Mouse (Mus musculus) C3H10T1/2 (cell line): ENCODE measurements around the gene Fam120a. TPM values are rescaled to one million over a fixed set of nuclear protein-coding genes. Genes with fewer than 3 reads are reported as not detected.

ENCODE experiments used
- polyA plus RNA-seq, 2 experiments: library from polyadenylated mRNA; unstranded; fragments of >200 nt; fragmentation: generic; extraction: Trizol; gene quantifications; one replicate each; pipeline ENCODE4 v1.2.1; 2012; ENCODE audit warnings: missing spikeins in 2 of 2

The Fam120a gene
- 10 to 100 TPM in 1 of 2 experiments, 1 to 10 TPM in 1; 9.1 to 49.8 TPM for polyA plus RNA-seq

DNA sequence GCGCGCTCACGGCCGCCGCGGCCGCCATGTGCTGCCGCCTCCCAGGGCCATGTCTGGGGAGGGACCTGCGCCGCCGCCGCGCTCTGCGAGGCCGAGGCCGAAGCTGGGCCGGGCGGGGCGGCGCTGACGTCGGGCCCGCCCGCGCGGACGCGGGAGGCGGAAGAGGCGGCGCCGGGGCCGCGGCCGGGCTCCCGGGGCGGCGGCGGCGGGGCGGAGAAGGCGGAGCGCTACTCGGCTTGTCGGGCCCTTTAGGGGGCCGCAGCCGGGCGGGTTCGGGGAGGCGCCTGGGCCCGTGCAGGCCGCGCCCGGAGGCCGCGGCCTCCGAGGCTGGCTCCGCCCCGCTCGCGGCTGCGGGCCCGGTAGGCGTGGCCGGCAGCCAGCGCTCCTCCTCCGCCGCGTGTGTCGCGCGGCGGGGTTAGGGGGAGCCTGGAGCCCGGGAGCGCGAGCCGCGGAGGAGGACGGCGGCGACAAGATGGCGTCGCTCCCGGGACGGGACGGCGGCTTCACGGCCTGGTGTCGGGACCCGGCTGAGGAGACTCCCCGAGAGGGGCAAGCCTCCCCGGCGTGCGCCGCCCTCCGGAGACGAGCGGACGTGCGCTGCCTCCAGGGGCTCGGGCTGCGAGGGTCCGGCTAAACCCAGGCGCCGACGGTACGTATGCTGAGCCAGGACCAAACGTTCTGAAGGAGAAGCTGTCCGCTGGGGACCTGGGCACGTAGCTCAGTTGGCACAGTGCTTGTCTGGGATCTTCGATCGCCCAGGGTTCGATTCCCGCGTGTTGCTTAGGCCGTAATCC is at the start of gene Fam120a:
TSS of gene Fam120a (minus strand) at position 62 of the 794 bp plus-strand sequence.

DNA sequence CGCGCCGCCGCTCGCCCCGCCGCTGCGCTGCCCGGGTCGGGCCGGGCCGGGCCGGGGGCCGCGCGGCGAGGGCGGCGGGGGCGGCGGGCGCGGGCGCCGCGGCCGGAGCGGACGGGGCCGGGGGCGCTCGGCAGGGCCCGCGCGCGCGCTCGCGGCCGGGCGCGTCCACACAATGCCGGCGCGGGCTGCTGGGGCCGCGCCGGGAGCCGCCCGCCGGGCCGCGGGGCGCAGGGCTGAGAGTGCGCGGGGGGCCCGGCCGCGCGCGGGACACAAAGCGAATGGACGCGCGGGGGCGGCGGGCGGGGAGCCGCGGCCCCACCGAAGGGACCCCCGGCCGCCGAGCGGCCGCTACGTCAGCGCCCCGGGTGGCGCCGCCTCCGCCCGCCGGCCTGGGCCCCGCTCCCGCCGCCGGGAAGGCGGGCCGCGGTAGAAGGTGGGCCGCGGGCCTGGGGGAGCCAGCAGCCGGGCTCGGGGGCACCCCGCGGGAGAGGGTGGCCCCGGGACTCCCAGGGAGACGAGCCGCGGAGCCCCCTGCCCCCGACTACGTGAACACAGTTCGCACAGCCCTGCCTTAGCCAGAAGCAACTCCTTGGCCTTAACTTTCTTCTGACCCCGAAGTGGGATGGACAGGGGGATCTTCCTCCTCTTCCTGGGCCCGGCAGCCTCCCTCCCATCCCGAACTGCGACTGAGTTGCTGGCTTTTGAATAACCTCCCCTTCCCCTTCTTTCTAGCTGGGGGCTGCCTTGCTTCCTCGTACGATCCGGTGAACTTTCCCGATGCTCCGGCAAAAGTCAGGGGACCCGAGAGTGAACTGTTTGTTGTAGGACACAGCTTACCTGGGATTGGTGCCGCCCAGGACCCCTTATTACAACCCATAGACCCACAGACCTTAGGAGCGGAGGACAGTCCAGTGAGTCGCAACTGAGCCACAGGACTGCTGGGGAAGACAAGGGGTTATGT is 96.8 kb downstream of the Fam120a start, which contains the start of gene Phf2:
TSS of gene Phf2 (minus strand) at position 349 of the 961 bp plus-strand sequence.

Other genes starting within 250 kb of the Fam120a start
- 10 to 100 TPM in 1 of 2 experiments, 1 to 10 TPM in 1; 4.1 to 22.8 TPM for gene Phf2, start 96.9 kb downstream of the Fam120a start, polyA plus RNA-seq
- gene Wnk2, start 180.0 kb upstream of the Fam120a start, polyA plus RNA-seq = under 1 TPM in 1 of 2 experiments, not detected in 1; 0.01 TPM
- 100 to 1,000 TPM in 1 of 2 experiments, 10 to 100 TPM in 1; 97.4 to 107 TPM for gene Ninj1, start 219.5 kb upstream of the Fam120a start, polyA plus RNA-seq
- 100 to 1,000 TPM in 1 of 2 experiments, 10 to 100 TPM in 1; 84.7 to 126 TPM for gene Card19, start 248.0 kb upstream of the Fam120a start, polyA plus RNA-seq